Mouse (Mus musculus) hindbrain, postnatal 0 days (tissue): ENCODE measurements around the gene Pgf. TPM values are rescaled to one million over a fixed set of nuclear protein-coding genes. Genes with fewer than 3 reads are reported as not detected.
A peak's percentile ranks its signal among the peaks of the same experiment; 100 is the strongest.

Experiments used
- ATAC-seq: fragments of 200-750 bp; cut with Nextera tagmentation; 2 replicates; pipeline ENCODE4 v1.8.0; 2017; ENCODE audit warnings: mild to moderate bottlenecking, moderate TSS enrichment, moderate library complexity
- DNase-seq: peaks from one replicate; pipeline ENCODE4 v3.0.0-alpha.2; 2015; ENCODE audit warnings: low spot score
- H3K27ac ChIP-seq: fragments of 300-500 bp; sonication (generic); 2 replicates; pipeline ENCODE4 v1.5.1; 2014; ENCODE audit warnings: mild to moderate bottlenecking
- H3K27me3 ChIP-seq: fragments of 300-500 bp; sonication (generic); 2 replicates; pipeline ENCODE4 v1.6.1; 2014; ENCODE audit warnings: low read length, mixed read lengths; ENCODE audit not compliant: insufficient read depth
- H3K36me3 ChIP-seq: fragments of 300-500 bp; sonication (generic); 2 replicates; pipeline ENCODE4 v1.6.1; 2014; ENCODE audit warnings: low read length, mixed read lengths; ENCODE audit not compliant: insufficient read depth
- H3K4me1 ChIP-seq: fragments of 300-500 bp; sonication (generic); 2 replicates; pipeline ENCODE4 v1.6.1; 2014; ENCODE audit warnings: antibody characterized with exemption, low read length, mixed read lengths; ENCODE audit not compliant: insufficient read depth
- H3K4me2 ChIP-seq: fragments of 300-500 bp; sonication (generic); 2 replicates; pipeline ENCODE4 v1.6.1; 2014; ENCODE audit warnings: low read depth, mild to moderate bottlenecking, low read length, moderate library complexity, mixed read lengths
- H3K4me3 ChIP-seq: fragments of 300-500 bp; sonication (generic); 2 replicates; pipeline ENCODE4 v1.5.1; 2014; ENCODE audit warnings: low read length
- H3K9ac ChIP-seq: fragments of 300-500 bp; sonication (generic); replicated peaks from 2 replicates; pipeline ENCODE4 v1.6.1; 2014; ENCODE audit warnings: mild to moderate bottlenecking, low read length, moderate library complexity, mixed read lengths
- H3K9me3 ChIP-seq: fragments of 300-500 bp; sonication (generic); 2 replicates; pipeline ENCODE4 v1.6.1; 2016; ENCODE audit warnings: low read length, mixed read lengths
- CTCF ChIP-seq: IDR thresholded peaks from 2 replicates; pipeline ENCODE4 v1.5.1; 2016; ENCODE audit warnings: antibody characterized with exemption, control low read depth, low read depth
- WGBS: fragments of 180-500 bp; shearing (Covaris S2); extraction: QIAGEN DNeasy Blood & Tissue Kit; methylation state at CpG from one replicate; pipeline ENCODE4 v1.1.7; 2014; 5-methylcytosine and 5-hydroxymethylcytosine counted together
- polyA plus RNA-seq: library from polyadenylated mRNA; unstranded; fragments of >200 nt; fragmentation: Nextera tagmentation; extraction: Ambion mirVana; gene quantifications from 2 replicates; pipeline ENCODE4 v1.2.1, GENCODE M21; 2015
- total RNA-seq: library from RNA; depleted of rRNA; stranded (reverse); fragments of >200 nt; gene quantifications from 2 replicates; pipeline ENCODE4 v1.2.3, GENCODE M21; 2014

Pgf gene
- total and polyA plus RNA-seq, 2 experiments from 2014 or later, result 5.0 to 10.0 TPM

- Histone ChIP-seq H3K4me2 (no peak overlapping the region), H3K27ac (no peak overlapping the region), H3K4me1 (0 out of 2 replicates have a peak, but pooled peaks cover 2% of the 10 kb centered on the region), H3K9ac (no peak overlapping the region), H3K9me3 (no peaks in the 10 kb centered on the region), H3K4me3 (no peak overlapping the region), H3K36me3 (no peaks in the 10 kb centered on the region), H3K27me3 (no peaks in the 10 kb centered on the region)
- DNase-seq (no peak), ATAC-seq (no peak)
- TF ChIP-seq CTCF, result no peak
- 27% methylated on average over 7 of the region's 7 CpGs for WGBS
Measured at GRCm38 (mm10) chr12:85208687-85209199, 31.2 kb upstream of the Pgf start.

DNA sequence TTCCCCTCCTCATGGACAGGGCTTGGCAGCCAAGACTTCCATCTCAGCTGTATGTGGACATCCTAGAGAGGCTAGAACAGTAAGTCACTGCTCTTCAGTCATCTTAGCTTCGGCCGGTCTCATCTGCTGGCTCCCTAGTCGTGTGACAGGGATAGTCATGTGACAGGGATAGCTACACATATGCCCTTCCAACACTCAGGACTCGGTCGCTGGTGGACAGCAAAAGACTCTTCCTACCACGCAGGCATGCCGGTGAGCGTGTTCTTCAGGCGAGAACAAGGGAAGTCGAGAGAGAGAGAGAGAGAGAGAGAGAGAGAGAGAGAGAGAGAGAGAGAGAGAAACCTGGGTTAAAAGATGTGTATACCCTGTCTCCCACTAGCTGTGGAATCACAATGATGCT, 27.8 kb upstream of the Pgf start:
- Histone ChIP-seq H3K4me2 (no peak overlapping the region), H3K27me3 (no peaks in the 10 kb centered on the region), H3K27ac (no peak overlapping the region), H3K4me1 (peaks cover 8% of the 10 kb centered on the region), H3K9ac (no peak overlapping the region), H3K4me3 (no peak overlapping the region), H3K9me3 (no peaks in the 10 kb centered on the region), H3K36me3 (no peaks in the 10 kb centered on the region)
- TF ChIP-seq CTCF, result no peak
- 90% methylated on average over 10 of the region's 10 CpGs for WGBS
- no peak for DNase-seq
- ATAC-seq, result no peak

GRCm38 (mm10) chr12:85204105-85204504, 26.5 kb upstream of the Pgf start:
- H3K27me3 ChIP-seq, result no peaks in the 10 kb centered on the region
- H3K27ac ChIP-seq, result no peak overlapping the region
- 50% methylated on average over 8 of the region's 8 CpGs for WGBS
- no peak for DNase-seq
- no peak overlapping the region for H3K4me3 ChIP-seq
- no peaks in the 10 kb centered on the region for H3K36me3 ChIP-seq
- no peak for ATAC-seq
- H3K9me3 ChIP-seq, result no peaks in the 10 kb centered on the region
- no peak overlapping the region for H3K4me2 ChIP-seq
- H3K4me1 ChIP-seq, result peaks cover 5% of the 10 kb centered on the region
- TF ChIP-seq CTCF, result no peak
- H3K9ac ChIP-seq, result no peak overlapping the region

DNA sequence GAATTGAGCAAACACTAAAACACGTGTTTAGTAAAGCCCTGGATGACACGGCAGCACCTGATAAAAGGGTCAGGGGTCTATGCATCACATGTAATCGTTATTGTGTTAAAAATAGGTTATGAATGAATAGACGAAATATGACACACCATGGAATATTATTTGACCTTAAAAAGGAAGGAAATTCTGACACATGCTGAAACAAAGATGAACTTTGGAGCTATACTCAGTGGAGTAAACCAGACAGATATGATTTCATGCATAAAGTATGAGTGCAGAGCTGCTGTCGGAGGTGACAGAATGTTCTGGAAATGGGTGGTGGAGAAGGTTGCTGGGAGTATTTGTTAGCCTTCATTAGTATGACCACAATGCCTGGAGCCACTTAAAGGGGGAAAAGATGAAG, 26.1 kb upstream of the Pgf start:
- TF ChIP-seq CTCF, result no peak
- no peak overlapping the region for H3K4me2 ChIP-seq
- peaks cover 5% of the 10 kb centered on the region for H3K4me1 ChIP-seq
- H3K36me3 ChIP-seq, result no peaks in the 10 kb centered on the region
- no peak overlapping the region for H3K9ac ChIP-seq
- 80% methylated on average over 5 of the region's 5 CpGs for WGBS
- H3K4me3 ChIP-seq, result no peak overlapping the region
- H3K27ac ChIP-seq, result no peak overlapping the region
- ATAC-seq (no peak), DNase-seq (no peak)
- H3K9me3 ChIP-seq, result no peaks in the 10 kb centered on the region
- H3K27me3 ChIP-seq, result no peaks in the 10 kb centered on the region

GRCm38 (mm10) chr12:85202191-85202590, 24.6 kb upstream of the Pgf start:
- TF ChIP-seq CTCF, result no peak
- H3K27ac ChIP-seq, result no peak overlapping the region
- no peaks in the 10 kb centered on the region for H3K9me3 ChIP-seq
- no peaks in the 10 kb centered on the region for H3K27me3 ChIP-seq
- no peaks in the 10 kb centered on the region for H3K36me3 ChIP-seq
- H3K9ac ChIP-seq, result no peak overlapping the region
- 86% methylated on average over 7 of the region's 7 CpGs for WGBS
- DNase-seq (no peak), ATAC-seq (no peak)
- peaks cover 5% of the 10 kb centered on the region for H3K4me1 ChIP-seq
- no peak overlapping the region for H3K4me2 ChIP-seq
- no peak overlapping the region for H3K4me3 ChIP-seq

- DNase-seq (no peak), ATAC-seq (no peak)
- Histone ChIP-seq H3K4me3 (no peak overlapping the region), H3K4me1 (peaks cover 5% of the 10 kb centered on the region), H3K4me2 (no peak overlapping the region), H3K9ac (no peak overlapping the region), H3K27ac (peak overlapping the region; percentile 66; the same call in 1 of the 2 replicates), H3K27me3 (no peaks in the 10 kb centered on the region), H3K9me3 (no peaks in the 10 kb centered on the region), H3K36me3 (no peaks in the 10 kb centered on the region)
- TF ChIP-seq CTCF, result no peak
- WGBS, result 80% methylated on average over 2 of the region's 2 CpGs
Measured at GRCm38 (mm10) chr12:85201830-85202147, 24.2 kb upstream of the Pgf start.

- 17% methylated on average over 24 of the region's 24 CpGs for WGBS
- peak; percentile 73 for DNase-seq
Measured at GRCm38 (mm10) chr12:85200929-85201829, 23.6 kb upstream of the Pgf start.

More at GRCm38 (mm10) chr12:85200929-85201829, 23.6 kb upstream of the Pgf start:
- peaks cover 5% of the 10 kb centered on the region for H3K4me1 ChIP-seq
- H3K27ac ChIP-seq, result peak overlapping the region; percentile 66; the same call in 1 of the 2 replicates
- peak overlapping the region; percentile 13; the same call in 1 of the 2 replicates for H3K4me2 ChIP-seq
- no peaks in the 10 kb centered on the region for H3K27me3 ChIP-seq
- no peaks in the 10 kb centered on the region for H3K9me3 ChIP-seq
- no peaks in the 10 kb centered on the region for H3K36me3 ChIP-seq
- no peak overlapping the region for H3K9ac ChIP-seq
- peak; percentile 36; the same call in 1 of the 2 replicates for TF ChIP-seq CTCF
- H3K4me3 ChIP-seq, result no peak overlapping the region
- peak; percentile 92 for ATAC-seq
